Mouse (Mus musculus): Measurements from ENCODE around the gene Nfkbia. TPM values are rescaled to one million over a fixed set of nuclear protein-coding genes. Genes with fewer than 3 reads are reported as not detected.

Nfkbia gene
- polyA plus RNA-seq, 1 experiment from 2014 or later: 60.0 TPM

GRCm38 (mm10) chr12:55460900-55461299 is 31.5 kb downstream of the Nfkbia start:
- Histone ChIP-seq H3K27me3 (replicated peaks) (no peaks in the 10 kb centered on the region), H3K4me3 (no peak overlapping the region), H3K36me3 (replicated peaks) (no peaks in the 10 kb centered on the region), H3K27ac (no peak overlapping the region), H3K9me3 (no peaks in the 10 kb centered on the region), H3K4me2 (no peak overlapping the region), H3K9ac (no peak overlapping the region), H3K4me1 (peaks cover 20% of the 10 kb centered on the region)
- no peak for ATAC-seq (replicated peaks)
- 73% methylated on average over 4 of the region's 4 CpGs for WGBS

- H3K9me3 ChIP-seq: no peaks in the 10 kb centered on the region
- no peaks in the 10 kb centered on the region for H3K27me3 ChIP-seq (replicated peaks)
- no peak overlapping the region for H3K4me2 ChIP-seq
- peaks cover 10% of the 10 kb centered on the region for H3K4me1 ChIP-seq
- no peaks in the 10 kb centered on the region for H3K36me3 ChIP-seq (replicated peaks)
- no peak for ATAC-seq (replicated peaks)
- 85% methylated on average over 8 of the region's 8 CpGs for WGBS
- no peak overlapping the region for H3K4me3 ChIP-seq
- H3K27ac ChIP-seq: no peak overlapping the region
- H3K9ac ChIP-seq: no peak overlapping the region
Measured at GRCm38 (mm10) chr12:55459739-55460138, 32.7 kb downstream of the Nfkbia start.

- WGBS: 94% methylated on average over 5 of the region's 5 CpGs
- H3K9me3 ChIP-seq: no peaks in the 10 kb centered on the region
Measured at GRCm38 (mm10) chr12:55456893-55457292, 35.6 kb downstream of the Nfkbia start.

GRCm38 (mm10) chr12:55456136-55456535 is 36.3 kb downstream of the Nfkbia start:
- 58% methylated on average over 3 of the region's 3 CpGs for WGBS
- ATAC-seq (replicated peaks): no peak
- H3K4me2 ChIP-seq: no peak overlapping the region
- no peaks in the 10 kb centered on the region for H3K27me3 ChIP-seq (replicated peaks)
- H3K4me3 ChIP-seq: no peak overlapping the region
- no peak overlapping the region for H3K27ac ChIP-seq
- H3K9ac ChIP-seq: no peak overlapping the region
- H3K4me1 ChIP-seq: no peaks in the 10 kb centered on the region
- H3K9me3 ChIP-seq: no peaks in the 10 kb centered on the region
- H3K36me3 ChIP-seq (replicated peaks): no peaks in the 10 kb centered on the region

More at GRCm38 (mm10) chr12:55456893-55457292, 35.6 kb downstream of the Nfkbia start:
- H3K36me3 ChIP-seq (replicated peaks): no peaks in the 10 kb centered on the region
- H3K27me3 ChIP-seq (replicated peaks): no peaks in the 10 kb centered on the region
- no peak overlapping the region for H3K4me3 ChIP-seq
- no peaks in the 10 kb centered on the region for H3K4me1 ChIP-seq
- H3K27ac ChIP-seq: no peak overlapping the region
- no peak for ATAC-seq (replicated peaks)
- H3K9ac ChIP-seq: no peak overlapping the region
- no peak overlapping the region for H3K4me2 ChIP-seq

GRCm38 (mm10) chr12:55455206-55455605 is 37.2 kb downstream of the Nfkbia start:
- no peak overlapping the region for H3K9ac ChIP-seq
- H3K27ac ChIP-seq: no peak overlapping the region
- no peak overlapping the region for H3K4me2 ChIP-seq
- no peak overlapping the region for H3K4me3 ChIP-seq
- H3K4me1 ChIP-seq: no peaks in the 10 kb centered on the region
- no peak for ATAC-seq (replicated peaks)
- H3K36me3 ChIP-seq (replicated peaks): no peaks in the 10 kb centered on the region
- H3K27me3 ChIP-seq (replicated peaks): no peaks in the 10 kb centered on the region
- no peaks in the 10 kb centered on the region for H3K9me3 ChIP-seq
- 75% methylated on average over 9 of the region's 10 CpGs for WGBS

GRCm38 (mm10) chr12:55453924-55454323 is 38.5 kb downstream of the Nfkbia start:
- Histone ChIP-seq H3K4me1 (no peaks in the 10 kb centered on the region), H3K27me3 (replicated peaks) (no peaks in the 10 kb centered on the region), H3K9ac (no peak overlapping the region), H3K4me3 (no peak overlapping the region), H3K9me3 (no peaks in the 10 kb centered on the region), H3K36me3 (replicated peaks) (no peaks in the 10 kb centered on the region), H3K4me2 (no peak overlapping the region), H3K27ac (no peak overlapping the region)
- WGBS: 72% methylated on average over 4 of the region's 4 CpGs
- no peak for ATAC-seq (replicated peaks)

GRCm38 (mm10) chr12:55452839-55453238 is 39.6 kb downstream of the Nfkbia start:
- H3K9ac ChIP-seq: no peak overlapping the region
- no peaks in the 10 kb centered on the region for H3K4me1 ChIP-seq
- no peaks in the 10 kb centered on the region for H3K36me3 ChIP-seq (replicated peaks)
- 55% methylated on average over 5 of the region's 5 CpGs for WGBS
- H3K4me2 ChIP-seq: no peak overlapping the region
- no peak overlapping the region for H3K4me3 ChIP-seq
- 0 out of 2 replicates have a peak overlapping the region, but pooled peaks have one; percentile 8 for H3K27ac ChIP-seq
- H3K27me3 ChIP-seq (replicated peaks): no peaks in the 10 kb centered on the region
- no peak for ATAC-seq (replicated peaks)
- H3K9me3 ChIP-seq: no peaks in the 10 kb centered on the region

- H3K9me3 ChIP-seq: no peaks in the 10 kb centered on the region
- 65% methylated on average over 16 of the region's 16 CpGs for WGBS
- no peak overlapping the region for H3K4me3 ChIP-seq
- H3K27me3 ChIP-seq (replicated peaks): no peaks in the 10 kb centered on the region
- peaks cover 14% of the 10 kb centered on the region for H3K4me1 ChIP-seq
- ATAC-seq (replicated peaks): no peak
- no peak overlapping the region for H3K4me2 ChIP-seq
- no peak overlapping the region for H3K9ac ChIP-seq
- H3K27ac ChIP-seq: no peak overlapping the region
- no peaks in the 10 kb centered on the region for H3K36me3 ChIP-seq (replicated peaks)
Measured at GRCm38 (mm10) chr12:55450421-55450820, 42.0 kb downstream of the Nfkbia start.

- no peak overlapping the region for H3K4me2 ChIP-seq
- H3K27me3 ChIP-seq (replicated peaks): no peaks in the 10 kb centered on the region
- H3K9ac ChIP-seq: no peak overlapping the region
- no peak for ATAC-seq (replicated peaks)
- H3K9me3 ChIP-seq: no peaks in the 10 kb centered on the region
- peaks cover 14% of the 10 kb centered on the region for H3K4me1 ChIP-seq
- H3K27ac ChIP-seq: no peak overlapping the region
- no peaks in the 10 kb centered on the region for H3K36me3 ChIP-seq (replicated peaks)
- 100% methylated on average over 2 of the region's 2 CpGs for WGBS
- no peak overlapping the region for H3K4me3 ChIP-seq
Measured at GRCm38 (mm10) chr12:55449048-55449447, 43.4 kb downstream of the Nfkbia start.

- Histone ChIP-seq H3K36me3 (replicated peaks) (no peaks in the 10 kb centered on the region), H3K9ac (no peak overlapping the region), H3K4me3 (no peak overlapping the region), H3K27me3 (replicated peaks) (no peaks in the 10 kb centered on the region), H3K4me1 (peaks cover 14% of the 10 kb centered on the region), H3K9me3 (no peaks in the 10 kb centered on the region), H3K27ac (no peak overlapping the region), H3K4me2 (no peak overlapping the region)
- 71% methylated on average over 2 of the region's 2 CpGs for WGBS
- no peak for ATAC-seq (replicated peaks)
Measured at GRCm38 (mm10) chr12:55448457-55448856, 44.0 kb downstream of the Nfkbia start.

- Histone ChIP-seq H3K4me1 (peaks cover 14% of the 10 kb centered on the region), H3K36me3 (replicated peaks) (no peaks in the 10 kb centered on the region), H3K27me3 (replicated peaks) (no peaks in the 10 kb centered on the region), H3K27ac (peak overlapping the region; percentile 78), H3K9me3 (no peaks in the 10 kb centered on the region), H3K4me2 (no peak overlapping the region), H3K4me3 (no peak overlapping the region), H3K9ac (no peak overlapping the region)
- 80% methylated on average over 11 of the region's 11 CpGs for WGBS
- no peak for ATAC-seq (replicated peaks)
Measured at GRCm38 (mm10) chr12:55447396-55447760, 45.1 kb downstream of the Nfkbia start.

GRCm38 (mm10) chr12:55446746-55447395 is 45.6 kb downstream of the Nfkbia start:
- H3K9me3 ChIP-seq: no peaks in the 10 kb centered on the region
- H3K27ac ChIP-seq: peak overlapping the region; percentile 78
- peak; percentile 92 for ATAC-seq (replicated peaks)
- no peak overlapping the region for H3K9ac ChIP-seq
- no peak overlapping the region for H3K4me2 ChIP-seq
- no peaks in the 10 kb centered on the region for H3K27me3 ChIP-seq (replicated peaks)
- H3K4me1 ChIP-seq: peaks cover 14% of the 10 kb centered on the region
- no peaks in the 10 kb centered on the region for H3K36me3 ChIP-seq (replicated peaks)
- H3K4me3 ChIP-seq: no peak overlapping the region
- 24% methylated on average over 13 of the region's 13 CpGs for WGBS

GRCm38 (mm10) chr12:55446366-55446745 is 46.1 kb downstream of the Nfkbia start:
- Histone ChIP-seq H3K27me3 (replicated peaks) (no peaks in the 10 kb centered on the region), H3K4me3 (no peak overlapping the region), H3K4me2 (no peak overlapping the region), H3K36me3 (replicated peaks) (no peaks in the 10 kb centered on the region), H3K9ac (no peak overlapping the region), H3K27ac (peak overlapping the region; percentile 78), H3K9me3 (no peaks in the 10 kb centered on the region), H3K4me1 (peaks cover 14% of the 10 kb centered on the region)
- WGBS: 81% methylated on average over 4 of the region's 4 CpGs
- ATAC-seq (replicated peaks): peak; percentile 1; the same call in 1 of the 2 replicates

Data from midbrain, embryonic 15.5 days (tissue).